Mouse (Mus musculus) spleen, adult 18-20 months (tissue): ENCODE measurements around the gene Ube2j2.

Experiments
- DNase-seq, 2 experiments: peaks; one replicate each; pipeline ENCODE4 v3.0.0; 2022; ENCODE audit warnings: mixed read lengths in 2 of 2

Ube2j2 gene

GRCm38 (mm10) chr4:155943534-155944249, at the start of gene Ube2j2:
TSS of gene Ube2j2 (plus strand) at chr4:155943831.
- DNase-seq, result peak; percentile 86 to 94

GRCm38 (mm10) chr4:155894311-155894881, 49.2 kb upstream of the Ube2j2 start:
- peak in 1 of 2 experiments; percentile 40 for DNase-seq

GRCm38 (mm10) chr4:155895216-155895615, 48.4 kb upstream of the Ube2j2 start:
- DNase-seq, result no peak

DNA sequence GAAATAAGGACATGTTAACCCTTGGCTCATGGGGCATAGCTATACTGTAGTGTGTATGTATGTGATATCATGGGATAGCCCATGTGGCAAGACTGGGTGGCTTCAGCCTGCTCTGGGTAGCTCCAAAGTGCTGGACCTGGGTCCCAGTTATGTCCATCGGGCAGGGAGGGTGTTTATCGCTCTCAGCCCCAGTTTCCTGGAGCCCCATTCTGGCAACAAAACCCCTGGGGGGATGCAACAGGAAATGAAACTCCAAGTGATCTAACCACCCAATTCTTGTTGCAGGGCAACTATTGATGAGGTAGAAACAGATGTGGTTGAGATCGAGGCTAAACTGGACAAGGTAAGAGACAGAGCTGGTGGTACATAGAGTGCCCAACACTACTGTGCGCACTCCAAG, 47.8 kb upstream of the Ube2j2 start:
- DNase-seq, result no peak

- DNase-seq, result no peak
Observed at GRCm38 (mm10) chr4:155896461-155896860, 47.2 kb upstream of the Ube2j2 start.

DNA sequence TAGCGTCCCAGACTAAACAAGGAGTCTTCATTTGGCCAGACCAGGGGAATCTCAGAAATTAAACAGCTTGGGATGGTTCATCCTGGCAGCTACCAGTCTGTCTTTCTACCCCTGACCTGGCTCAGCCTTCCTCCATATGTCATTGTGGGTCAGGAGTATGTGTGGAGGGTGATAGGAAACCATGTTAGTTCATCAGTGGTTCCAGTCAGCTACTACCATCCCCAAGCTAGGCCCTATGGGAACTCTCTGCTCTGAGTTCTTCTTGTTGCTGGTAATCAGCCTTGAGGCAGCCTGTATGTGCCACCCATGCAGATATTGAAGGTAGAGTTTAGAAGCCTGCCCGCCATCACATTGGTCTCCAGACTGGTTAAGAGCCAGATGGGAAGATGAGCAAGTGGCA, 45.3 kb upstream of the Ube2j2 start:
- no peak for DNase-seq

DNA sequence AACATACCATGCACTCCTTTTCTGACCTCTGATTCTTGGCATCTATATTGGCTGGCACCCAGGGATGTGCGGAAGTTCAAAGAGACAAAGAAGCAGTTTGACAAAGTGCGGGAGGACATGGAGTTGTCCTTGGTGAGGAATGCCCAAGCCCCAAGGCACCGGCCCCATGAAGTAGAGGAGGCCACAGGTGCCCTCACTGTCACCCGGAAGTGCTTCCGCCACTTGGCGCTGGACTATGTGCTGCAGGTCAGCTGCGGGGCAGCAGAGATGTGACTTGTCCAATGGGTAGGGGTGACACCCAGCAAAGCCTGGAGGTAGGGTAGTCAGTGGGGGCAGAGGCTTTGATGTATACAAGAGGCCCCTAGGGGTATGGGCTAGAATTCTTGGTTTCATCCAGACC, 44.3 kb upstream of the Ube2j2 start:
- no peak for DNase-seq

GRCm38 (mm10) chr4:155901205-155901604, 42.4 kb upstream of the Ube2j2 start:
- no peak for DNase-seq

GRCm38 (mm10) chr4:155903246-155903645, 40.4 kb upstream of the Ube2j2 start:
- no peak for DNase-seq

DNA sequence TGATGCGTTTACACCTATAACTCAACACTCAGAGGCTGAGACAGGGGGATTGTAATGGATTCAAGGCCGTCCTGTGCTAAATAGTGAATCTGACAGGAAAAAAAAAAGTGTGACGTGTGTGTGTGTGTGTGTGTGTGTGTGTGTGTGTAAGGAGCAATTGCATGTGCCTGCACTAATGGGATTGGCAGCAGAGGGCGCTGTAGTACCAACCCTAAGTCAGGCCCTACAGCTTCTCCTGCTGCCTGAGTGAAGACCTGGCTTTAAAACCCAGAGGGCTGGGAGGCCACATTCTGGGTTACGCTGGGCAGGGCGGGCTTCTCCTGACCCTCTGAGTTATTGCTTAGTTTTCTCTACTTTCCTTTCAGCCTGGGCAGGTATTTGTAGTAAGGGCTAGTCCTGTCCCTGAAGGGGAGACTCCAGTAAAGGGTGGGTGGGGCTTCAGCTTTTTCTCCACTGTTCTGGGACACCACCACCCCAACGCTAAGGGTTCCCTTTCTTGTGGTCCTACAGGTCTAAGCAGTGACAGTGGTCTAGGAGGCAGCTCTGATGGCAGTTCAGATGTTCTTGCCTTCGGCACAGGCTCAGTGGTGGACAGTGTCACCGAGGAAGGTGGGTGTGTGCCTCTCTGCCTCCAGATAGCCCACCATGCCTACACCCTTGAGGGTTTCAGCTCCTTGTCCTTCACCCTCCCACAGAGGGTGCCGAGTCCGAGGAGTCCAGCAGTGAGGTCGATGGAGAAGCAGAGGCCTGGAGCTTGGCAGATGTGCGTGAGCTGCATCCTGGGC, 39.1 kb upstream of the Ube2j2 start:
- DNase-seq, result no peak

DNA sequence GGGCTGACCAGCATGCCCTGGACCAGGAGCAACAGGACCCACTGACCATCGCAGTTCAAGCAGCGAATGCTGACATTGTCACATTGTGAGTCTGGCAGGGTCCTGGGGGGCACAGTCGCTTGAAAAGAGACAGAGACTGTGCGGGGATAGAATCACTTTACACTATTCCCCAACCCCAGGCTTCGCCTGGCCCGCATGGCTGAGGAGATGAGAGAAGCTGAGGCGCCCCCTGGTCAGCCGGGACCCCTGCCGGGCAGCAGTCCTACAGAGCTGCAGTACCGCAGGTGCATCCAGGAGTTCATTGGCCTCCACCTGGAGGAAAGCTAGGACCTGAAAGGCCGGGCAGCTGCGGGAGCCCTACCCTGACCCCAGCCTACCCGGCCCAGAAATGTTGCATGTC, 38.0 kb upstream of the Ube2j2 start:
- no peak for DNase-seq

GRCm38 (mm10) chr4:155906125-155906524, 37.5 kb upstream of the Ube2j2 start:
- no peak for DNase-seq

DNA sequence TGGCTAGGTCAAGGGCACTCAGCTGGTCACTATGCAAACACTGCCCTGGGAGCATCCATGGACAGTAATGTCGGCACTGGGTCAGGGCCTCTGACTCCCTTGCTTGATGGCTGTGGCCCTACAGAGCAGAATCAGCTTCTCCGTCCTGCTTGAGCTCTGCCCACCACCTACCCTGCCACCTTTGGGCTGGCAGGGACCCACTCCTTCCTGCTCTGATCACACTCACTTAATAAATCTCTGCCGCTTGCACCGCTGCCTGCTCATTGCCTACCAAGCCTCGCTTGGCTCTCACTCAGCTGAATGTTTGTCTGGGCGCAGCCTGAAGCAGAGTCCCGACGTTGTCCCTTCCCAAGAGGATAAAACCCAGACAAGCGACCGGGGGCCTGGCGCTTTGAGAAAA, 36.6 kb upstream of the Ube2j2 start:
- DNase-seq, result no peak

GRCm38 (mm10) chr4:155908281-155908680, 35.4 kb upstream of the Ube2j2 start:
- no peak for DNase-seq

DNA sequence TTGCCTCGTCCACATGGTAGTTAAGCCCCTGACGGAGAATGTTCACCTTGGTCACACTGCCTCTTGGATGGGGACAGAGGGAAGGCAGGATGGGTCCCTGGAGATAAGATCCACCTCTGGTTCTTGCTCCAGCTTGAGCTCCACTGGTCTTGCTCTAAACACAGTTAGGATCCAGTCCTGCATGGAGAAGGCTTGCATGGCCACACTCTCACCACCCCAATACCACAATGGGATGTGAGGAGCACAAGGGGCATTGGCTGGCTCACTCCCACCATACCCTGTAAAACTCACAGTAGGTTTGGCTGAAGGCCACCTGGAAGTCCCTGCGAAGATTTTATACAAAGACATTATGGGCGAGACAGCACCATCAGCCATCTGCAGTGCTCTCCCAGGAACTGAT, 34.9 kb upstream of the Ube2j2 start:
- no peak for DNase-seq

GRCm38 (mm10) chr4:155932031-155932430, 11.6 kb upstream of the Ube2j2 start:
- no peak for DNase-seq

GRCm38 (mm10) chr4:155943049-155943452, 580 bp upstream of the Ube2j2 start:
- DNase-seq, result no peak

DNA sequence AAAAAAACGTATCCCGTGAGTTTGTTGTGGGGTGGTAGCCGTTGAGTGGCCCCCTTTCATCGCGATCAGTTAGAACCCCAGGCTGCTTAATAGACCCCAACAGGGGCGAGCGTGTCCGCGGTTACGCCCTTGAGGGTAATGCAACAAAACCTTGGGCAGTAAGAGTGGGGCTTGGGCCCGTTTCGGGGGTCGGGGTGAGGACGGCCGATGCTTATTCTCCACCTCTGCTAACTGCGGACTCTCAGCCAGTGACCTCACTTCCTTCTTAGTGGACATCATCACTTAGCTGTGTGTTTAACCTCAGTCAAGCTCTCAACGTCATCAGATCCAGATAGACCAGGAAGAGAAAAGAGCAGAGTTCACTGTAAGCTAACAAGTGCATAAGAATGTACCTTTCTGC, 640 bp downstream of the Ube2j2 start:
- DNase-seq, result peak in 1 of 2 experiments; percentile 12

DNA sequence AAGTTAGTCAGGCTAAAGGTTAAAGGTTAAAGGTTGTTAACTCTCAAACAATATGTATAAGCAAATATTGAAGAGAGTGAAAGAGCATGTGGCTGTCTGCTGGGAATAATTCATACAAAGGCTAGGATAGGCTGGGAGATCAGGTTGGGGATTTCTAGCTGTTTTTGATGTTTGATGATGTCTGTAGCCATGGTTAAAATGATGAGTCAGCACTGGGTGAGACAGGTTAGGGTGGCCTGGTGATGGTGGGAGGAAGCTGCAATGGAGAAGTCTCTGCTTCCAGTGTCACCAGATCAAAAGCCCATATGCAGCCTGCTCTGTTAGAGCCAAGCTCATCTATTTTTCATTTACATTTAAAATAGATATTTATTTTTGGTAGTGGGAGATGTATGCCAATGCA, 3.5 kb downstream of the Ube2j2 start:
- DNase-seq, result no peak

DNA sequence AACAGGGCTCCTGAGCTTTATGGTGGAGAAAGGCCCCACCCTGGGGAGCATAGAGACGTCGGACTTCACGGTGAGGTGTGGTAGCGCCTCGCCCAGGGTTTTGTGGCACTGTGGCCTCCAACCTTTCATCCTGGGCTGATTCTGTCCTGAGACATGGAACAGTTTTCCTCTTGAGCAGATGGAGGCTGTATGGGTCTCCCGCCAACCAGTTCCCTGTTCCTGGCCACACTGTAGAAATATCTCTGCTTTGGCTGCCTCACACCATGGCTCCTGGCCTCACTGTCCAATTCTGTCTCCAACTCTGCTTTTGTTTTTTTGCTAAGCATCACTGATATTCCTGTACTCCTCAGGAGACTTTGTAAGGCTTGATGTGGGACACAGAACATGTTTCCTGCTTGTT, 11.9 kb downstream of the Ube2j2 start:
- no peak for DNase-seq

GRCm38 (mm10) chr4:155959275-155959674, 15.6 kb downstream of the Ube2j2 start:
- DNase-seq, result peak; percentile 50 to 68

DNA sequence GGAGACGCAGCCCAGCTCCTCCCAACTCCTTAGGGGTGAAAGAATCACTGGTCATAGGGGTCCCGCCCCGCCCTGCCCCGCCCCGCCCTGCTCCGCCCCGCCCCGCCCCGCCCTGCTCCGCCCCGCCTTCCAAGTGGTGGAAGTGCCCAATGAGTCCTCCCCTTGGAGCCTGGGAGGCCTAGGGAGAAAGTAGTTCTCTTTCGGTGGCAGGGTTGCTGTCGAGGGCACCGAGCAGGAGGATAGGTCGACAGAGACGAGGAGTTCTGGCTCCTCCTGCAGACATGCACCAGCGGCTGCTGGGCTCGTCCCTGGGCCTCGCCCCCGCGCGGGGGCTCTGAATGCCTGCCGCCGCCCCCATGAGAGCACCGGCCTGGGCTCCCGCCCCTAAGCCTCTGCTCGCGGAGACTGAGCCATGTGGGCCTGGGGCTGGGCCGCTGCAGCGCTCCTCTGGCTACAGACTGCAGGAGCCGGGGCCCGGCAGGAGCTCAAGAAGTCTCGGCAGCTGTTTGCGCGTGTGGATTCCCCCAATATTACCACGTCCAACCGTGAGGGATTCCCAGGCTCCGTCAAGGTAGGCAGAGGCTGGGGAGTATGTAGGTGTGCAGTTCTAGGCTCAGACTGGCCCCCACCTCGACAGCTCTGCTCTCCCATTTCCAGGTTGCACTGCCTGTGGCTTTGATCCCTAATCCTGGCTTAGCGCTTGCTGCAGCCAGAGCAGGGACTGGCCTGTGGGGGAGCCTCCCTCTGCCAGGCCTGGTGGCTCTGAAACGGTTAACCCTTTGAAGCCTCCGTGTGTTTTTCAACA, 18.7 kb downstream of the Ube2j2 start, which contains the start of gene C1qtnf12:
TSS of gene C1qtnf12 (plus strand) at position 152 of the 805 bp plus-strand sequence.
- DNase-seq, result peak in 1 of 2 experiments; percentile 12

DNA sequence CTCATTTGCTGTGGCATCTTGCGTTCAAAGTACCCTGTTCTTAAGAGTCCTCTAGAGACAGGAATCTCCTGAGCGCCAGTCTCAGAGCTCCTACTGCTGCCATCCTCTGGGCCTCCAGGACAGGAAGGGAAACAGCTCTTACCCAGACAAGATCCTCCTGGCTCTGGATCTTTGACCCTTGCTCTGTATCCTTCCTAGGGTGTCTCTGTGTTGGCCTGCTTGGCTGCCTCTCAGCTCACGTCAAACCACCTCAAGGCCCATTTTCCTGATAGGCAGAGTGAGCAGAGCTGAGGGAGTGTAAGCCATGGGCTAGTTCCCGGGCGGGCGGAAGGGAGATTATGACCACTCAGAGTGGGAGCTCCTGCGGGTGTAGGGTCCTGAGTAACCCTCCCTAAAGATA, 19.5 kb downstream of the Ube2j2 start:
- DNase-seq, result no peak
